Mouse (Mus musculus) small intestine, adult 2 months (tissue): ENCODE measurements at regions not wholly inside any gene's neighbourhood (a gene's known extent, or its start where the extent isn't known, plus 50 kb on each side); places are given as distances from the start of the nearest gene placed in this dataset.

Experiments used
- CTCF ChIP-seq: fragments of 200-500 bp; IDR thresholded peaks from 2 replicates; pipeline ENCODE4 v1.5.1; 2012; ENCODE audit warnings: low read depth, mild to moderate bottlenecking, control low read depth, inconsistent platforms, low read length, moderate library complexity, mixed read lengths; ENCODE audit not compliant: insufficient replicate concordance, insufficient read length; ENCODE audit errors: extremely low read depth
- POLR2A ChIP-seq: fragments of 200-500 bp; IDR thresholded peaks from 2 replicates; pipeline ENCODE4 v1.6.1; 2012; ENCODE audit warnings: low read depth, mild to moderate bottlenecking, control low read depth, inconsistent platforms, low read length, moderate library complexity

DNA sequence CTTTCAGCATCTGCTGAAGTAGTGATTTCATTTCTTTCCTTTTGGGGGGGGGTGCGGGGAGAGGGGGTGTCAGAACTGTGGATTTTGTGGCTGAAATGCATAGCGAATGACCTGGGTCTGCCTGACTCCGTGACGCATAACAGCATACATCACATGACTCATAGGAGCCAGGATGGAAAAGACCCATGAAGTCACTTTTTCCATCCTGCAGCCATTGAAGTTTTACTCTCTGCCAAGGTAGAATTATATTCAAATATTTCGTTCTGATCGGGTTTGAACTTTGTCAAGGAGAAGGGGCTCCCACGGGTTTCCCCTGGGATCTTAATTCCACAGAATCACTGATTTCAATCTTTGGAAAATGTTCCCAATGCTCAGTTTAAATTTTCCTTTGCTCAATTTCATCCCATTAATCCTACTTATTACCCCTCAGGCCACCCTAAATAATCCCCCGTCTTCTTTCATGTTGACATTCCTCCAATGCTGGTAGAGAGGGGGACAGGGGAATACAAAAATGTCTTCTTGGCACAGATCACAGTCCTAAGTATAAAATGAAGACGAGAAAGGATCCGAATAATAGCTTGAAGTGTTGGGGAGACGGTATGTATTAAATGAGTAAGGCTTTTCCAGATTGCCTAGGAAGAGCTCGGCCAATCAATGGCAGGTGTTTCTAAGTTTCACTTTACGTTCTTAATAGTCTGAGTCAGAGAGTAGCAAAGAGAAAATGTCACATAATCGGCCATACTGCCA lies 212.0 kb downstream of the Tgfb2 start:
- TF ChIP-seq CTCF (no peak), POLR2A (no peak)
